Mouse (Mus musculus): ENCODE measurements around the gene Ptprj. TPM values are rescaled to one million over a fixed set of nuclear protein-coding genes. Genes with fewer than 3 reads are reported as not detected.
A peak's percentile ranks its signal among the peaks of the same experiment; 100 is the strongest.

The Ptprj gene
- polyA plus RNA-seq, 1 experiment = 8.7 TPM

DNA sequence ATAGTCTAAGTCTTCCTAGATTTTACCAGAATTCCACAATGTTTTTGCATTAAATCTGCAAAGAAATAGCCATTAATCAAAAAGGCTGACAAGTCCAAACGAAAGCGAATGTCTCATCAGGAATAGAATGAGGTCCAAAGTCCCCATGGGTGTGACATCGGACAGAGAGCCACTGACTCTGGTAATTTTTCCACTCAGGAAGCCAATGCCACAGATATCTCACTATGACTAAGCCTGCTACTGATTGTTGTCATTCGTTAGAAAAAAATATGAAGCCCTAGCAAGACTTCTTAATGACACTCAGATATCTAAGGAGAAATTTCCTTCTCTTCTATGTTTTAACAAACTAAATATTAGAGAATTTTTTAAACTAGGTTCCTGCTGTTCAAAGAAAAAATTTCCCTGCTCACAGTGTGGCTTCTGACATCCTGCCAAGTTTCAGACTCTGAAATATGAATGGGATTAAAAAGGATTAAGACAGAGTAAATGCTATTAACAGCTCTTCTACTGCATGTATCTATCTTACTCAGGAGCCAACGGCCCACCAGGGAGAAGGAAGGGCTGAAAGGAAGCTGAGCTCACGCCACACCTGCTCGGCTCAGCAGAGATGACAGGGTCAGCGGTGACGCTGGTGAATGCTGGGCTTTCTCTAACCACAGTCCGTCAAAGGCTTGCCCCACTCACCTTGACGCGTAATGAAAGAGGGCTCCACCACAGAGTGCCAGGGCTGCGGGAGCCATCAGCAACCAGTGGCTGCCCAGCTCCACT, 90.0 kb downstream of the Ptprj start:
- H3K4me3 ChIP-seq (replicated peaks) = peak overlapping the region; percentile 87
- H3K4me1 ChIP-seq = peaks cover 100% of the 10 kb centered on the region
- H3K9me3 ChIP-seq = no peaks in the 10 kb centered on the region
- no peaks in the 10 kb centered on the region for H3K27me3 ChIP-seq (replicated peaks)
- TF ChIP-seq GATA1 (IDR thresholded peaks at IDR 0.05; ENCODE audit: borderline replicate concordance, low read length) = no peak
- no peak for TF ChIP-seq FLI1 (IDR thresholded peaks at IDR 0.05; ENCODE audit: low read length)
- peaks cover 54% of the 10 kb centered on the region for H3K36me3 ChIP-seq (replicated peaks; ENCODE audit: low read length)

DNA sequence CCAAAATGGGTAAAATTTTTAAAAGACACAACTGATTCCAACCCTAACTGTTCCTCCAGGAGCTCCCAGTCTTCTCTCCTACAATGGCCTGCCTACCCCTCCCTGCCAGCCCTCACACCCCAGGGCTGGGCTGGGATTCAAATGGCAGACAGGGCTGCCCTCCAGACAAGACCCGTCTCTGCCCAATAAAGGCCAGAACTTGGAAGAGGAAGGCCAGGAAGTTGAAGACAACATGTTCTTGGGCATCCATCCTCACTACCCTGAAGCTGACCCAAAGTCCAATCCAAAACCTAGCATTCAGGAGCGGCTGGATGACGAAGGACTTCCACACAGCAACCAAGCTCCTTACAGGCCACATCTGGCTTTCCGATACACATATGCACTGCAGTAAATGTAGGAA, 90.6 kb downstream of the Ptprj start:
- no peak for TF ChIP-seq FLI1 (IDR thresholded peaks at IDR 0.05; ENCODE audit: low read length)
- no peak for TF ChIP-seq GATA1 (IDR thresholded peaks at IDR 0.05; ENCODE audit: borderline replicate concordance, low read length)
- H3K9me3 ChIP-seq = no peaks in the 10 kb centered on the region
- no peaks in the 10 kb centered on the region for H3K27me3 ChIP-seq (replicated peaks)
- peaks cover 99% of the 10 kb centered on the region for H3K4me1 ChIP-seq
- H3K4me3 ChIP-seq (replicated peaks) = peak overlapping the region; percentile 29
- H3K36me3 ChIP-seq (replicated peaks; ENCODE audit: low read length) = peaks cover 52% of the 10 kb centered on the region

DNA sequence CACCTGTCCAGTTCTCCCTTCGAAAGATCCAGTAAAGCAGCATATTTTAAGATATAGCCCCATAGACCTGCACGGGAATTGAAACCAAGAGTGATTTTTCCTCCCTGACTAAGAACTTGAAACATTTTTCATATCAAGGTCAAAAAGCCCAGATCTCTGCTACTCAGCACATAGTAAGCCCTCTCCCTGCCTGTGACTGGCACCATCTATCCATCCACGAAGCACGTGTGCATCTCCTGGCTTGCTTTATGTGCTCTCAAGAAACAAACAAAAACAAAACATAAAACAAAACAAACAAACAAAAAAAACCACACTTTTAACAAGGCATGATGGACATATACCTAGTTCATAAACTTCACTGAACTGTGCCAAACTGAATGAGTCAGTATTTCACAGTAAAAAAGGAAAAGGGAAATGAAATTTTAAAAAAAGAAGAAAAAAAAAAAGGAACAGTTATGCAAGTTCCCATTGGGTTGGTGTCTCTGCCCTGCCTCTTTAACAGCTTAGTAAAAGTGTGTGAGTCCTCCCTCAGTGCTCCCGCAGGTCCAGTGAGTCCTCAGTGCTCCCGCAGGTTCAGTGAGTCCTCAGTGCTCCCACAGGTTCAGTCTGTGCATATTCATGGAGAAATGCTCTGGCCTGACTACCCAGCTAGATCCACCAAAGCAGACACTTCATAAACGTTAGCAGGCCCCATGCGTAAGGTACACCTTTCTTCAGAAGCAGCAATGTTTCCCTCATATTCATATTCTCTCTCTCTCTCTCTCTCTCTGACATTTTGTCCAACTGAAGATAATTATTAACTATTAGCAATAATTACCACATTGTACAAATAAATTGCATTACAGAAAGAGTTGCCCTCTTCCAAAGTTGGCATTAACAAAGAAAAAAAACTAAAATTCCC, 91.5 kb downstream of the Ptprj start:
- peak overlapping the region; percentile 72 for H3K4me3 ChIP-seq (replicated peaks)
- peaks cover 52% of the 10 kb centered on the region for H3K36me3 ChIP-seq (replicated peaks; ENCODE audit: low read length)
- TF ChIP-seq GATA1 (IDR thresholded peaks at IDR 0.05; ENCODE audit: borderline replicate concordance, low read length) (no peak), FLI1 (IDR thresholded peaks at IDR 0.05; ENCODE audit: low read length) (no peak)
- no peaks in the 10 kb centered on the region for H3K27me3 ChIP-seq (replicated peaks)
- H3K4me1 ChIP-seq = peaks cover 99% of the 10 kb centered on the region
- H3K9me3 ChIP-seq = no peaks in the 10 kb centered on the region

GRCm38 (mm10) chr2:90487471-90488238, 92.8 kb downstream of the Ptprj start:
- TF ChIP-seq GATA1 (IDR thresholded peaks at IDR 0.05; ENCODE audit: borderline replicate concordance, low read length) = no peak
- TF ChIP-seq FLI1 (IDR thresholded peaks at IDR 0.05; ENCODE audit: low read length) = no peak
- H3K27me3 ChIP-seq (replicated peaks) = no peaks in the 10 kb centered on the region
- H3K4me3 ChIP-seq (replicated peaks) = no peak overlapping the region
- H3K4me1 ChIP-seq = peaks cover 99% of the 10 kb centered on the region
- peaks cover 54% of the 10 kb centered on the region for H3K36me3 ChIP-seq (replicated peaks; ENCODE audit: low read length)
- H3K9me3 ChIP-seq = no peaks in the 10 kb centered on the region

- Histone ChIP-seq H3K4me3 (replicated peaks) (peak overlapping the region; percentile 69), H3K36me3 (replicated peaks; ENCODE audit: low read length) (peaks cover 60% of the 10 kb centered on the region), H3K4me1 (peaks cover 99% of the 10 kb centered on the region), H3K27me3 (replicated peaks) (no peaks in the 10 kb centered on the region), H3K9me3 (no peaks in the 10 kb centered on the region)
- TF ChIP-seq GATA1 (IDR thresholded peaks at IDR 0.05; ENCODE audit: borderline replicate concordance, low read length) = no peak
These were observed 94.2 kb downstream of the Ptprj start for GRCm38 (mm10) chr2:90486226-90486755.

DNA sequence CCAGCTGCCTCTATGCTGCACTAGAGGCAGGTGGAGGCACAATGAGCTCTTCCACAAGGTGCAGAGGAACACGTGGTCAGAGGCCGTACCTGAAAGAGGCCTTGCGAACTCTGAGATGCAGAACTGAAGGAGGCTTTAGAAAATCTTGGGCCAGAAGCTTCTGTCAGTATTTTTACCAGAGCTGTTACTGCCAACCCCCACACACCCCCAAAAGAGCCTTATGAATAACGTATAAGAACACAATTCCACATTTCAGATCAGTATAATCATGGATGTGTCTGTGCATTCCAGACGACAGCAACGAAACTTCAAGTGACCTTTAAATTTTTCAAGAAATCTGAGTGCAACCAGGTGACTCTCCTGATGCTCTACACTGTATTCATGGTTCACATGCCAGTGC, 98.9 kb downstream of the Ptprj start:
- Histone ChIP-seq H3K9me3 (no peaks in the 10 kb centered on the region), H3K36me3 (replicated peaks; ENCODE audit: low read length) (peaks cover 86% of the 10 kb centered on the region), H3K27me3 (replicated peaks) (no peaks in the 10 kb centered on the region), H3K4me1 (peaks cover 99% of the 10 kb centered on the region), H3K4me3 (replicated peaks) (no peak overlapping the region)
- TF ChIP-seq FLI1 (IDR thresholded peaks at IDR 0.05; ENCODE audit: low read length) (no peak), GATA1 (IDR thresholded peaks at IDR 0.05; ENCODE audit: borderline replicate concordance, low read length) (no peak)

GRCm38 (mm10) chr2:90480747-90481308, 99.6 kb downstream of the Ptprj start:
- TF ChIP-seq GATA1 (IDR thresholded peaks at IDR 0.05; ENCODE audit: borderline replicate concordance, low read length) = no peak
- no peak for TF ChIP-seq FLI1 (IDR thresholded peaks at IDR 0.05; ENCODE audit: low read length)
- peaks cover 99% of the 10 kb centered on the region for H3K4me1 ChIP-seq
- no peaks in the 10 kb centered on the region for H3K9me3 ChIP-seq

DNA sequence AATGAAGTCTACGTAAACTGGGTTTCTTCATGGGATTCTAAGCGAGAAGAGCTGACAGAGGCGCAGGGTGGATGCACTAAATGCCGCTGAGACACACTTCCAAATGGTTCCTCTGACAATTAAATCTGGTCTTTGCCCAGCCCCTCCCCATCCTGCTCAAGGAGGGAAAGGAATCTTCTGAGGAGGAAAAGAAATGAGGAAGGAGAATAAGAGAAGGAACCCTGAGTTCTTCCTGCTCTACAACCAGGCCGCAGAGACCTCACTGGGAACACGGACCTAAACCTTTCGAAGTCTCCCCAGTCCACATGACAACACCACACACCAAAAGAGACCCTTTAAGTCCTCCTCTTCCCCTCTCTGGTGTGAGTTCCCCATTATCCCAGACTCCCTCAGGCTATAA, 101.9 kb downstream of the Ptprj start:
- Histone ChIP-seq H3K9me3 (no peaks in the 10 kb centered on the region), H3K36me3 (replicated peaks; ENCODE audit: low read length) (peaks cover 86% of the 10 kb centered on the region), H3K27me3 (replicated peaks) (no peaks in the 10 kb centered on the region), H3K4me3 (replicated peaks) (no peak overlapping the region), H3K4me1 (peaks cover 97% of the 10 kb centered on the region)
- TF ChIP-seq FLI1 (IDR thresholded peaks at IDR 0.05; ENCODE audit: low read length) (no peak), GATA1 (IDR thresholded peaks at IDR 0.05; ENCODE audit: borderline replicate concordance, low read length) (no peak)

More at GRCm38 (mm10) chr2:90480747-90481308, 99.6 kb downstream of the Ptprj start:
- no peak overlapping the region for H3K4me3 ChIP-seq (replicated peaks)
- H3K27me3 ChIP-seq (replicated peaks) = no peaks in the 10 kb centered on the region
- H3K36me3 ChIP-seq (replicated peaks; ENCODE audit: low read length) = peaks cover 91% of the 10 kb centered on the region

DNA sequence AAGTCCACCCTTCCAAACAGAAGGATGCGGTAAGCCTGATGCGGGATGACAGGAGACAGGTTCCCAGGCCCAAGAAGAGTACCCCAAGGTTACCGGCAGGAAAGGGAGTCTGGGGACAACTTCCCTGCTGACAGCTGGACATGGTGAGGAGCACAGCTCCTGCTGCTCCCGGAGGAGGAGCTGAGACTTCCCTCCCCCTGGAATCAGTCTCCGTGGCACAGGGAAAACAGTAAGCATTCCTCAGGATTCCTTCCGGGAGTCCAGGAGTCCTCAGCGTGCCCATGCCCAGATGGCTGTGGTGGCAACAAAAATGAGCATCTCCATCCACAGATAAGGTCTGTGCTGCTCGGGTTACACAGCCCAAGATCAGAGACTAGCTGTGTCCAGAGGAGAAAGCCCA, 102.8 kb downstream of the Ptprj start:
- Histone ChIP-seq H3K4me1 (peaks cover 94% of the 10 kb centered on the region), H3K4me3 (replicated peaks) (no peak overlapping the region), H3K9me3 (no peaks in the 10 kb centered on the region), H3K36me3 (replicated peaks; ENCODE audit: low read length) (peaks cover 86% of the 10 kb centered on the region), H3K27me3 (replicated peaks) (no peaks in the 10 kb centered on the region)
- TF ChIP-seq GATA1 (IDR thresholded peaks at IDR 0.05; ENCODE audit: borderline replicate concordance, low read length) (no peak), FLI1 (IDR thresholded peaks at IDR 0.05; ENCODE audit: low read length) (no peak)
